Mouse (Mus musculus) heart, postnatal 0 days (tissue): ENCODE results near the gene Macf1. TPM values are rescaled to one million over a fixed set of nuclear protein-coding genes. Genes with fewer than 3 reads are reported as not detected.

Experiments
- ATAC-seq: fragments of 200-750 bp; cut with Nextera tagmentation; 2 replicates; pipeline ENCODE4 v1.8.0; 2017; ENCODE audit warnings: low read depth, moderate number of reproducible peaks, moderate library complexity; ENCODE audit not compliant: insufficient read depth
- DNase-seq: peaks from one replicate; pipeline ENCODE4 v3.0.0-alpha.2; 2016; ENCODE audit warnings: low spot score
- H3K27ac ChIP-seq: fragments of 300-500 bp; sonication (generic); 2 replicates; pipeline ENCODE4 v1.5.1; 2014; ENCODE audit warnings: low read depth, mild to moderate bottlenecking
- H3K27me3 ChIP-seq: fragments of 300-500 bp; sonication (generic); 2 replicates; pipeline ENCODE4 v1.6.1; 2014; ENCODE audit warnings: low read length, mixed read lengths; ENCODE audit not compliant: control insufficient read depth, insufficient read depth
- H3K36me3 ChIP-seq: fragments of 300-500 bp; sonication (generic); replicated peaks from 2 replicates; pipeline ENCODE4 v1.6.1; 2014; ENCODE audit warnings: low read length, mixed read lengths; ENCODE audit not compliant: control insufficient read depth, insufficient read depth
- H3K4me1 ChIP-seq: fragments of 300-500 bp; sonication (generic); 2 replicates; pipeline ENCODE4 v1.6.1; 2014; ENCODE audit warnings: antibody characterized with exemption; ENCODE audit not compliant: control insufficient read depth, insufficient read depth
- H3K4me2 ChIP-seq: fragments of 300-500 bp; sonication (generic); 2 replicates; pipeline ENCODE4 v1.6.1; 2014; ENCODE audit warnings: low read depth, mild to moderate bottlenecking, low read length, moderate library complexity
- H3K4me3 ChIP-seq: fragments of 300-500 bp; sonication (generic); 2 replicates; pipeline ENCODE4 v1.5.1; 2014; ENCODE audit warnings: low read depth, low read length
- H3K9ac ChIP-seq: fragments of 300-500 bp; sonication (generic); replicated peaks from 2 replicates; pipeline ENCODE4 v1.6.1; 2014; ENCODE audit warnings: low read depth, low read length, mixed read lengths
- H3K9me3 ChIP-seq: fragments of 300-500 bp; sonication (generic); replicated peaks from 2 replicates; pipeline ENCODE4 v1.6.1; 2016; ENCODE audit warnings: low read length; ENCODE audit not compliant: control insufficient read depth
- CTCF ChIP-seq: IDR thresholded peaks from 2 replicates; pipeline ENCODE4 v1.5.1; 2016; ENCODE audit warnings: antibody characterized with exemption, control low read depth, low read depth
- EP300 ChIP-seq: IDR thresholded peaks from 2 replicates; pipeline ENCODE4 v1.6.1; 2016; ENCODE audit warnings: antibody characterized with exemption, low read depth
- WGBS: fragments of 180-500 bp; shearing (Covaris S2); extraction: QIAGEN DNeasy Blood & Tissue Kit; methylation state at CpG from one replicate; pipeline ENCODE4 v1.1.7; 2014; 5-methylcytosine and 5-hydroxymethylcytosine counted together
- polyA plus RNA-seq: library from polyadenylated mRNA; unstranded; fragments of >200 nt; fragmentation: Nextera tagmentation; extraction: Ambion mirVana; gene quantifications from 2 replicates; pipeline ENCODE4 v1.2.1, GENCODE M21; 2015
- total RNA-seq: library from RNA; depleted of rRNA; stranded (reverse); fragments of >200 nt; gene quantifications from 2 replicates; pipeline ENCODE4 v1.2.3, GENCODE M21; 2014; ENCODE audit warnings: low replicate concordance

The Macf1 gene
- total and polyA plus RNA-seq, 2 experiments from 2014 or later: 41.4 to 236 TPM

DNA sequence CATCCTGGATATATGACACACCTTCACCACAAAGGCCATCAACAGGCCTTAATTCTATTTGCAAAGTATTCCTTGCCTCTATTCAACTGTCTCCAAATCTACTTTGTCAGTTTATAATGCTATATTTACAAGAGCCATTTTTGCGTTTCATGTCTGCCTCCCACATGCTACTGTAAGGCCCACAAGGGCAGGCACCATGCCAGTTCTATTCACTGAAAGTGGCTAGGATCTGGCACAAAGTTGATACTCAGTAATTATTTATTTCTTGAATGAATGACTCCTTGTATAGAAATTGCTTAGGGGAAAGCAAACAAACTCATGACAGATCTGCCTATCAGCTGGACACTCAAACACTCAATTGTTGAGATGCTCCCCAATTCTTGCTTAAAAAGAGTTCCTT is 280.1 kb downstream of the Macf1 start:
- Histone ChIP-seq H3K36me3 (peaks cover 30% of the 10 kb centered on the region), H3K27ac (no peak overlapping the region), H3K27me3 (no peaks in the 10 kb centered on the region), H3K9me3 (no peaks in the 10 kb centered on the region), H3K9ac (no peak overlapping the region), H3K4me2 (peak overlapping the region; percentile 85; the same call in 1 of the 2 replicates), H3K4me1 (peaks cover 56% of the 10 kb centered on the region), H3K4me3 (no peak overlapping the region)
- TF ChIP-seq CTCF (no peak), EP300 (no peak)
- 18% methylated on average over 1 of the region's 1 CpGs for WGBS
- DNase-seq (peak; percentile 51), ATAC-seq (no peak)

DNA sequence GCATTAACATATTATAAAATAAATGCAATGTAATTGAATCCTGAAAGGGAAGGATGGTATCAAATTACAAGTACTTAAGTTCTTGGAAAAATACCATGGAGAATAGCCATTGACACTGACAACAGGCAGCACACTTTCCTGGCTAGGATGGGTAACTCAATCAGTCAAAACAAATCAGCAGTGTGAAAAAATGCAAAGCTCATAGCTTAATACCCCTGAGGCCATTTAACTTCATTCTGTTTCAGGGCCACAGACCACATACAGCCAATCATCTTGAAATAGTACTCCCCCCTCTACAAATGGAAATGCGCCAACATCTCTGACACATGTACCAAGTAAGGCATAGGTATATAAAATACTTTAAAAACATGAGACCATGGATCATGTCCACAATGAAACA is 281.9 kb downstream of the Macf1 start:
- H3K36me3 ChIP-seq: peaks cover 40% of the 10 kb centered on the region
- no peak for ATAC-seq

DNA sequence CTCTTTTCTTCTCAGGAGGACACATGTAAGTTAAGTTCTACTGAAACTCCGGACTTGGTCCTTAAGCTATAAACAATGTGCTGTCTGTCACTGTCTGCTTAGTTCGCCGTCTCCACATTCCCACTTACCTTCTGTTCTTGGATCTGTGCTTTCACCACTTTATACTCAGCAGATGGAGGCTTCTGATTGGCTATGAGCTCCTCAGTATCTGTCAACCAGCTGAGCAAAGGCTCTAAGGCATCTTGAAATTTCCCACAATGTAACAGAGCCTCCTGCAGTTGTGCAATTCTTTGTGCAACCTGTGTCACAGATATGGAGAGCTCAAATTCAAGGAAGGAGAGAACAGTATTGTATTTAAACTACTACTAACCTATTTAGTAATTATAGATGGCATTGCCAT is 282.9 kb downstream of the Macf1 start:
- Histone ChIP-seq H3K9ac (no peak overlapping the region), H3K4me1 (peaks cover 44% of the 10 kb centered on the region), H3K36me3 (peaks cover 49% of the 10 kb centered on the region), H3K27me3 (no peaks in the 10 kb centered on the region), H3K9me3 (no peaks in the 10 kb centered on the region), H3K4me3 (no peak overlapping the region), H3K4me2 (no peak overlapping the region), H3K27ac (no peak overlapping the region)
- TF ChIP-seq EP300: no peak
- TF ChIP-seq CTCF: no peak
- no peak for DNase-seq
- no peak for ATAC-seq
- 56% methylated on average over 3 of the region's 3 CpGs for WGBS

More for the DNA sequence above, 281.9 kb downstream of the Macf1 start:
- H3K4me1 ChIP-seq: peaks cover 48% of the 10 kb centered on the region
- no peak overlapping the region for H3K27ac ChIP-seq
- TF ChIP-seq CTCF: no peak
- TF ChIP-seq EP300: no peak
- WGBS: 74% methylated on average over 1 of the region's 1 CpGs
- H3K27me3 ChIP-seq: no peaks in the 10 kb centered on the region
- no peak overlapping the region for H3K4me2 ChIP-seq
- H3K9me3 ChIP-seq: no peaks in the 10 kb centered on the region
- H3K4me3 ChIP-seq: no peak overlapping the region
- H3K9ac ChIP-seq: no peak overlapping the region
- DNase-seq: no peak

DNA sequence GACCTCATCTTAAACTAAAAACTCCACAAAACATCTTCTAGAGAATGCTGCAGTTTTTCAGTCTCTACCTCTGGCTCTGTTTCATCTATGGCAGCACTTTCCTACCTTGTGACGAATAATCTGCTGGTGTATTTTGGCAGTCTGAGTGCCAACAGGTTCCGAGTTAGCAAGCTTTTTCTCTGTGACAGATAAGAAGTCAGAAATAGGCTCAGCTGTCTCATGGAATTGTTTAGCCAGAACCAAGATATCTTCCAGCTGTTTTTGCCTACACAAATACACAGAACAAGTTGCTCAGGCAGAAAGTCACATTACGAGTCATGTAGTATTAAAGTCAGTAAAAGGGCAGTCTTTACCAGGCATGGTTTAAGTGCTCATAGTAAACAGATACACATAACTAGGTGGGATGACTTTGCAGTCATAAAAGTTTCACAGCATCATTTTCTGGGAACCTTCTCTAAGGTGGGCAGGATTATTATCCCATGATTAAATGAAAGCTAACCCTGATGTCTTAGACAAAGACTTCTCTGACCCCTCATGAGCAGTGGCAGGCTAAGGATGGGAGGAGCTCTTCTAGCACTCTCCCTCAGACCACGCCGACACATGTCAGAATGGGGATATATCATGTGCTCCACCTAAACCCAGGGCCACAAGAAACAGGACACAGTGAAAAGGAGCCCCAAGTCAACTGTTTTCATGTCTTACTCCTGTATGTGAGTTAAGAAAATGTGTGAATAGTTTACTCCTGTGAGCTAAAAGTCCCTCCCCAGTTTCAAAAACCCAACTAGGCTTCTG is 286.3 kb downstream of the Macf1 start:
- ATAC-seq (0 out of 2 replicates have a peak, but pooled peaks have one; percentile 11), DNase-seq (peak; percentile 44)
- no peaks in the 10 kb centered on the region for H3K9me3 ChIP-seq
- peaks cover 81% of the 10 kb centered on the region for H3K36me3 ChIP-seq
- H3K4me1 ChIP-seq: peaks cover 21% of the 10 kb centered on the region
- TF ChIP-seq EP300 (no peak), CTCF (no peak)
- peak overlapping the region; percentile 72 for H3K27ac ChIP-seq
- H3K4me3 ChIP-seq: no peak overlapping the region
- WGBS: 34% methylated on average over 5 of the region's 5 CpGs
- H3K9ac ChIP-seq: no peak overlapping the region
- no peak overlapping the region for H3K4me2 ChIP-seq
- no peaks in the 10 kb centered on the region for H3K27me3 ChIP-seq

DNA sequence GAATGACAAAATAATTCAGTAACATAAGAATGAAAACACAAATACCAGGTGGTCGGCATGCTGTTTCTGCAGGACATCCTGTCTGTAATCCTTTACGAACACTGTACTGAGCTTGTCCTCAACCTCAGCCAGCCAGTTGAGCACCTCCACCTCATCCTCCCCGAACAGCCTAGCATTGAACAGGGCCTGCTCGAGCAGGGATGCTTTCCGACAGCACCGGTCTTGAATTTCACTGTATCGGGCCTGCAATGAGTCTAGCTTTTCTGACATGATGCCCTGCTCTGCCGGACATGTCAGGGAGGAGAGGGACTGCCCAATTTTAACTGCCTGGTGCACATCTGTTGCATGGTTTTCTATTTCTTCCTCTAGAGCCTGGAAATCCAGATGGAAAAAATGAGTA is 287.1 kb downstream of the Macf1 start:
- H3K9ac ChIP-seq: no peak overlapping the region
- H3K36me3 ChIP-seq: peaks cover 89% of the 10 kb centered on the region
- 86% methylated on average over 8 of the region's 8 CpGs for WGBS
- DNase-seq (no peak), ATAC-seq (no peak)
- H3K4me3 ChIP-seq: no peak overlapping the region
- no peaks in the 10 kb centered on the region for H3K9me3 ChIP-seq
- peaks cover 14% of the 10 kb centered on the region; the same call in 1 of the 2 replicates for H3K4me1 ChIP-seq
- no peak overlapping the region for H3K4me2 ChIP-seq
- no peak for TF ChIP-seq CTCF
- TF ChIP-seq EP300: no peak
- H3K27me3 ChIP-seq: no peaks in the 10 kb centered on the region
- no peak overlapping the region for H3K27ac ChIP-seq
